Comparison of ENCODE assay signal across 27 mouse cellular contexts in genomic region chr16:57759862-57760261, GRCm38 (mm10). TPM values are rescaled to one million over a fixed set of nuclear protein-coding genes. Genes with fewer than 3 reads are reported as not detected.
"Had no signal": no experiment of that assay in that cellular context is flagged by ENCODE, and none has a peak within 500 bp of the region (broad histone marks: within the 10 kb centered on the region; RNA-seq: fewer than 3 reads in every experiment).

No protein-coding gene starts in this region.

- H3K4me2 ChIP-seq: heart, embryonic 11.5 days; heart, embryonic 13.5 days; heart, embryonic 15.5 days; hindbrain, embryonic 13.5 days; hindbrain, embryonic 15.5 days; kidney, embryonic 15.5 days; limb, embryonic 15.5 days; liver, embryonic 12.5 days had no signal

- H3K36me3 ChIP-seq: heart, embryonic 13.5 days; heart, embryonic 15.5 days; hindbrain, embryonic 13.5 days; hindbrain, embryonic 15.5 days; kidney, embryonic 15.5 days; limb, embryonic 12.5 days; limb, embryonic 15.5 days; liver, embryonic 12.5 days had no signal

- H3K4me3 ChIP-seq: heart, adult 2 months; heart, embryonic 13.5 days; heart, embryonic 15.5 days; hindbrain, embryonic 13.5 days; hindbrain, embryonic 15.5 days; kidney, embryonic 15.5 days; limb, embryonic 12.5 days; limb, embryonic 15.5 days; liver, embryonic 12.5 days had no signal

- H3K9ac ChIP-seq: heart, embryonic 13.5 days; heart, embryonic 15.5 days; hindbrain, embryonic 13.5 days; hindbrain, embryonic 15.5 days; kidney, embryonic 15.5 days; limb, embryonic 12.5 days; limb, embryonic 15.5 days; liver, embryonic 12.5 days; liver, embryonic 14.5 days had no signal

- H3K4me1 ChIP-seq: liver, embryonic 12.5 days had no signal

- H3K9me3 ChIP-seq: heart, embryonic 13.5 days; heart, embryonic 15.5 days; hindbrain, embryonic 13.5 days; hindbrain, embryonic 15.5 days; kidney, embryonic 15.5 days; limb, embryonic 12.5 days; limb, embryonic 15.5 days; liver, embryonic 12.5 days had no signal

- DNase-seq: gastrocnemius, postnatal 14 days; gastrocnemius, postnatal 36 days; heart, adult 11 months; heart, adult 2 months; heart, postnatal 14 days; heart, postnatal 36 days; kidney, adult 11 months; kidney, adult 2 months; kidney, adult 9 months; kidney, postnatal 14 days; kidney, postnatal 36 days; layer of hippocampus, postnatal 36 days; left cerebral cortex, postnatal 4 days had no signal

- H3K27ac ChIP-seq: heart, adult 2 months; heart, embryonic 13.5 days; heart, embryonic 15.5 days; hindbrain, embryonic 13.5 days; hindbrain, embryonic 15.5 days; hindbrain, postnatal 0 days; kidney, embryonic 15.5 days; kidney, postnatal 0 days; limb, embryonic 12.5 days; limb, embryonic 15.5 days; liver, embryonic 12.5 days; liver, embryonic 14.5 days had no signal

- H3K27me3 ChIP-seq: heart, embryonic 15.5 days; hindbrain, embryonic 15.5 days had no signal

- ATAC-seq: hindbrain, postnatal 0 days; intestine, embryonic 16.5 days; liver, embryonic 12.5 days had no signal

RNA-seq across cellular contexts. Expression of gene Col8a1, which starts 5.3 kb away (rescaled TPM):
- total RNA-seq: hematopoietic stem cell, adult 5-6 weeks had no signal
